Mouse (Mus musculus) ES-E14 (cell line): Measurements from ENCODE around the gene Ddc. TPM values are rescaled to one million over a fixed set of nuclear protein-coding genes. Genes with fewer than 3 reads are reported as not detected.

Experiments used
- DNase-seq: peaks from one replicate; pipeline ENCODE4 v3.0.0-alpha.2; 2013; ENCODE audit warnings: low read depth, low spot score
- H3K27ac ChIP-seq: 2 replicates; pipeline ENCODE4 v1.5.1; 2012; ENCODE audit warnings: low read depth, mild to moderate bottlenecking, low read length, moderate library complexity, mixed read lengths; ENCODE audit not compliant: poor library complexity, insufficient read depth, severe bottlenecking
- H3K36me3 ChIP-seq: 2 replicates; pipeline ENCODE4 v1.6.1; 2012; ENCODE audit warnings: mild to moderate bottlenecking, low read length, moderate library complexity, mixed read lengths; ENCODE audit not compliant: control insufficient read depth, poor library complexity, insufficient read depth, severe bottlenecking
- H3K4me1 ChIP-seq, 2 experiments: fragments of 150-350 bp in 1 of 2; sonication (generic) in 1 of 2; 2 replicates each; pipeline ENCODE4 v1.6.1; 2012; ENCODE audit warnings: low read length in 2 of 2, mild to moderate bottlenecking in 1 of 2, mixed read lengths in 1 of 2; ENCODE audit not compliant: control insufficient read depth in 2 of 2, insufficient read depth in 2 of 2, poor library complexity in 1 of 2
- H3K4me3 ChIP-seq, 2 experiments: fragments of 150-350 bp in 1 of 2; sonication (generic) in 1 of 2; 2 replicates each; pipeline ENCODE4 v1.5.1; 2012; ENCODE audit warnings: low read length in 2 of 2, low read depth in 1 of 2, mild to moderate bottlenecking in 1 of 2, mixed read lengths in 1 of 2; ENCODE audit not compliant: insufficient read depth in 1 of 2, poor library complexity in 1 of 2, severe bottlenecking in 1 of 2
- H3K9ac ChIP-seq: 2 replicates; pipeline ENCODE4 v1.6.1; 2012; ENCODE audit warnings: low read depth, mild to moderate bottlenecking, low read length, mixed read lengths; ENCODE audit not compliant: poor library complexity, insufficient read depth, severe bottlenecking
- H3K9me3 ChIP-seq: fragments of 150-350 bp; sonication (generic); 2 replicates; pipeline ENCODE4 v1.6.1; 2012; ENCODE audit warnings: low read depth, mild to moderate bottlenecking, low read length; ENCODE audit not compliant: control insufficient read depth, insufficient read depth
- CHD2 ChIP-seq: IDR thresholded peaks from 2 replicates; pipeline ENCODE4 v1.6.1; 2014; ENCODE audit warnings: mild to moderate bottlenecking, low read depth, low read length, inconsistent platforms
- HCFC1 ChIP-seq: IDR thresholded peaks from 2 replicates; pipeline ENCODE4 v1.6.1; 2012; ENCODE audit warnings: low read length, inconsistent platforms, borderline replicate concordance; ENCODE audit not compliant: insufficient read depth
- MAFK ChIP-seq: IDR thresholded peaks from 2 replicates; pipeline ENCODE4 v1.6.1; 2014; ENCODE audit warnings: mild to moderate bottlenecking, low read depth, low read length, inconsistent platforms; ENCODE audit not compliant: insufficient read depth
- ZC3H11A ChIP-seq: IDR thresholded peaks from 2 replicates; pipeline ENCODE4 v1.6.1; 2012; ENCODE audit warnings: low read depth, mild to moderate bottlenecking, inconsistent platforms, low read length, borderline replicate concordance
- ZNF384 ChIP-seq: IDR thresholded peaks from 2 replicates; pipeline ENCODE4 v1.6.1; 2012; ENCODE audit warnings: low read depth, low read length, inconsistent platforms
- in situ Hi-C, 2 experiments: fragments of 600-800 bp; cut with MboI; formaldehyde crosslinking; loops; one replicate each; pipeline ENCODE4 v1.15.1; 2025; ENCODE audit warnings: low sequenced_read_pairs in 2 of 2, inconsistent platforms in 1 of 2; ENCODE audit not compliant: unreplicated experiment in 2 of 2
- total RNA-seq: library from RNA; depleted of rRNA; stranded (reverse); fragments of 300-350 nt; gene quantifications from 2 replicates; pipeline ENCODE4 v1.2.3, GENCODE M21; 2012

Gene Ddc
- total RNA-seq, 1 experiment = 29.1 TPM

DNA sequence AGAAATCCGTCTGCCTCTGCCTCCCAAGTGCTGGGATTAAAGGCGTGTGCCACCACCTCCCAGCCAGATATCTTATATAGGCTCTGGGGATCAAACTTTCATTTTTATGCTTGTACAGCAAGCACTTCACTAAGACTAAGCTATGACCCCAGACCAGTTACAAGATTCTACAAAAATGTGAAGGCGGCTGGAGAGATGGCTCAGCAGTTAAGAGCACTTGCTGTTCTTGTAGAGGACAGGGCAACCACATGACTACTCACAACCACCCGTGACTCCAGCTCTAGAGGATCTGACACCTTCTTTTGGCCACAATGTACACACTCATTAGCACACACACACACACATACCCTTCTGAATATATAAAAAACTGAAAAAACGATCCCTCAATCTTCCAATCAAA lies 93.5 kb downstream of the Ddc start:
- no peak for DNase-seq
- in situ Hi-C loops = no loop called here
- Histone ChIP-seq H3K36me3 (peaks cover 35% of the 10 kb centered on the region), H3K9me3 (no peaks in the 10 kb centered on the region), H3K9ac (no peak overlapping the region), H3K4me3 (no peak overlapping the region), H3K27ac (no peak overlapping the region), H3K4me1 (no peaks in the 10 kb centered on the region)
- TF ChIP-seq ZNF384 (no peak), ZC3H11A (no peak), MAFK (no peak), CHD2 (no peak), HCFC1 (no peak)

DNA sequence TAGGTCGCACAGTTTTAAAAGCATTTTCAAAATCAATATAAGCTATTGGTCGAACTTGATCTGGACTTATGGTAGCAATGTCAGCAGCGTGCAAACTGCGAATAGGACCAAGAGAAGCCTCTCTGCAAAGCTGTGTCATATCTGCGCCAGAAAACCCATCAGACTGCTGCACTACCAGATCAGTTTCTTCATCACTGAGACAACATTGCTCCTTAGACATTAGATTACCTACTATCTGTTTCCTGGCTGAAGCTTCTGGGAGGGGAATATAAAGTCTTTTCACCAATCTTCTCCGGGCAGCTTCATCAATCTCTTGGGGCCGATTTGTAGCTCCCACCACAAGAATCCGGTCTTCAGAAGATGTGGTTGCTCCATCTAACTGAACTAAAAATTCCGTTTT lies 96.9 kb downstream of the Ddc start:
- Histone ChIP-seq H3K4me3 (no peak overlapping the region), H3K4me1 (no peaks in the 10 kb centered on the region), H3K9ac (no peak overlapping the region), H3K36me3 (peaks cover 37% of the 10 kb centered on the region), H3K27ac (no peak overlapping the region), H3K9me3 (no peaks in the 10 kb centered on the region)
- in situ Hi-C loops = no loop called here
- no peak for DNase-seq
- TF ChIP-seq HCFC1 (no peak), ZNF384 (no peak), ZC3H11A (no peak), MAFK (no peak), CHD2 (no peak)

DNA sequence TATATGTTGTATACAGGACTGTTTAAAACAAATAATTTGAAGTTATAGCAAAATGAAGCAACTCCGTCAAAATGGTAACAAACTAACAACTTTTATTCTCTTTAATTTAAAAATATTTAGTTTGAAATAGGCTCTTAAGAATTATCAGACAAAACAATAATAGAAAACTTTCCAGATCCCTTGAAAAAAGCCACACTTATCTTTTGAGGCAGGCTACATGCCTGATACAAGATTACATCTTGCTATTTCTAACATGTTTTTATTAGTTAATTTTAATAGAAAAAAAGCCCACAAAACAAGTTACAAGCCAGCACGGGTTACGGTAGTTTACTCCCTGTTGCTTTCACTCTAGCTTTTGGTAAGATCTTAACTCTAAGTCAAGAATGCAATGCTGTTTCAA lies 97.6 kb downstream of the Ddc start:
- H3K4me1 ChIP-seq = no peaks in the 10 kb centered on the region
- in situ Hi-C loops = no loop called here
- H3K36me3 ChIP-seq = peaks cover 33% of the 10 kb centered on the region
- H3K9me3 ChIP-seq = no peaks in the 10 kb centered on the region
- H3K4me3 ChIP-seq = no peak overlapping the region
- no peak for DNase-seq
- TF ChIP-seq ZC3H11A (no peak), HCFC1 (no peak), ZNF384 (no peak), MAFK (no peak), CHD2 (no peak)
- H3K9ac ChIP-seq = no peak overlapping the region
- no peak overlapping the region for H3K27ac ChIP-seq

GRCm38 (mm10) chr11:11798690-11799089 lies 99.3 kb downstream of the Ddc start:
- no peak overlapping the region for H3K27ac ChIP-seq
- no peak for TF ChIP-seq HCFC1
- no peak for TF ChIP-seq ZC3H11A
- TF ChIP-seq ZNF384 = no peak
- no peak for TF ChIP-seq MAFK
- TF ChIP-seq CHD2 = no peak
- no peak for DNase-seq
- in situ Hi-C loops = no loop called here
- no peaks in the 10 kb centered on the region for H3K9me3 ChIP-seq
- H3K9ac ChIP-seq = no peak overlapping the region
- peaks cover 26% of the 10 kb centered on the region for H3K36me3 ChIP-seq
- no peaks in the 10 kb centered on the region for H3K4me1 ChIP-seq
- no peak overlapping the region for H3K4me3 ChIP-seq

- in situ Hi-C loops = no loop called here
- Histone ChIP-seq H3K4me3 (no peak overlapping the region), H3K27ac (no peak overlapping the region), H3K9me3 (no peaks in the 10 kb centered on the region), H3K4me1 (no peaks in the 10 kb centered on the region), H3K36me3 (peaks cover 2% of the 10 kb centered on the region; the same call in 1 of the 2 replicates), H3K9ac (no peak overlapping the region)
- no peak for DNase-seq
- TF ChIP-seq ZC3H11A = no peak
- TF ChIP-seq HCFC1 = no peak
- TF ChIP-seq ZNF384 = no peak
- TF ChIP-seq CHD2 = no peak
- TF ChIP-seq MAFK = no peak
These were observed 103.3 kb downstream of the Ddc start for GRCm38 (mm10) chr11:11794626-11795025.
